Mouse (Mus musculus) left cerebral cortex, adult 8-10 months (tissue): ENCODE data around the gene BC049352. TPM values are rescaled to one million over a fixed set of nuclear protein-coding genes. Genes with fewer than 3 reads are reported as not detected.
A peak's percentile ranks its signal among the peaks of the same experiment; 100 is the strongest.

Source experiments
- DNase-seq, 2 experiments: peaks; one replicate each; pipeline ENCODE4 v3.0.0; 2022; ENCODE audit warnings: low spot score in 2 of 2
- total RNA-seq, 4 experiments: library from RNA; stranded (reverse); gene quantifications; 2 replicates each; pipeline ENCODE4 v1.2.4; 2022

Gene BC049352
- total RNA-seq, 4 experiments from 2014 or later, result 1.6 to 1.9 (median 1.7) TPM

GRCm38 (mm10) chr9:45245432-45245831 is 63.6 kb downstream of the BC049352 start:
- no peak for DNase-seq

GRCm38 (mm10) chr9:45246060-45246459 is 64.3 kb downstream of the BC049352 start:
- DNase-seq, result no peak

GRCm38 (mm10) chr9:45247536-45247935 is 65.7 kb downstream of the BC049352 start:
- no peak for DNase-seq

GRCm38 (mm10) chr9:45250306-45250705 is 68.5 kb downstream of the BC049352 start:
- no peak for DNase-seq

- DNase-seq, result no peak
Measured at GRCm38 (mm10) chr9:45251281-45251680, 69.5 kb downstream of the BC049352 start.

- DNase-seq, result no peak
Measured at GRCm38 (mm10) chr9:45251990-45252389, 70.2 kb downstream of the BC049352 start.

- no peak for DNase-seq
Measured at GRCm38 (mm10) chr9:45252395-45252794, 70.6 kb downstream of the BC049352 start.

- no peak for DNase-seq
Measured at GRCm38 (mm10) chr9:45254021-45254420, 72.2 kb downstream of the BC049352 start.

- DNase-seq, result no peak
Measured at GRCm38 (mm10) chr9:45254605-45255004, 72.8 kb downstream of the BC049352 start.

- DNase-seq, result no peak
Measured at GRCm38 (mm10) chr9:45255431-45255830, 73.6 kb downstream of the BC049352 start.

- no peak for DNase-seq
Measured at GRCm38 (mm10) chr9:45255967-45256366, 74.2 kb downstream of the BC049352 start.

- DNase-seq, result no peak
Measured at GRCm38 (mm10) chr9:45259065-45259464, 77.3 kb downstream of the BC049352 start.

GRCm38 (mm10) chr9:45261466-45261865 is 79.7 kb downstream of the BC049352 start:
- DNase-seq, result no peak

- no peak for DNase-seq
Measured at GRCm38 (mm10) chr9:45261872-45262271, 80.1 kb downstream of the BC049352 start.

GRCm38 (mm10) chr9:45267099-45267498 is 85.3 kb downstream of the BC049352 start:
- no peak for DNase-seq

- DNase-seq, result no peak
Measured at GRCm38 (mm10) chr9:45268079-45268478, 86.3 kb downstream of the BC049352 start.

- DNase-seq, result peak in 1 of 2 experiments; percentile 15
Measured at GRCm38 (mm10) chr9:45268597-45269325, 87.0 kb downstream of the BC049352 start, which contains the start of gene Il10ra. Gene Il10ra, minus strand, starts transcription at chr9:45269149.

- DNase-seq, result no peak
Measured at GRCm38 (mm10) chr9:45272213-45272612, 90.4 kb downstream of the BC049352 start.

GRCm38 (mm10) chr9:45274218-45274617 is 92.4 kb downstream of the BC049352 start:
- DNase-seq, result no peak

- DNase-seq, result no peak
Measured at GRCm38 (mm10) chr9:45274635-45275034, 92.8 kb downstream of the BC049352 start.

- DNase-seq, result no peak
Measured at GRCm38 (mm10) chr9:45280059-45280458, 98.3 kb downstream of the BC049352 start.

- DNase-seq, result no peak
Measured at GRCm38 (mm10) chr9:45280891-45281290, 99.1 kb downstream of the BC049352 start.

- DNase-seq, result no peak
Measured at GRCm38 (mm10) chr9:45282466-45282865, 100.7 kb downstream of the BC049352 start.
